Mouse (Mus musculus) small intestine, adult 2 months (tissue): ENCODE results near the gene Cdk5.

Experiments
- CTCF ChIP-seq: fragments of 200-500 bp; IDR thresholded peaks from 2 replicates; pipeline ENCODE4 v1.5.1; 2012; ENCODE audit warnings: low read depth, mild to moderate bottlenecking, control low read depth, inconsistent platforms, low read length, moderate library complexity, mixed read lengths; ENCODE audit not compliant: insufficient replicate concordance, insufficient read length; ENCODE audit errors: extremely low read depth
- POLR2A ChIP-seq: fragments of 200-500 bp; IDR thresholded peaks from 2 replicates; pipeline ENCODE4 v1.6.1; 2012; ENCODE audit warnings: low read depth, mild to moderate bottlenecking, control low read depth, inconsistent platforms, low read length, moderate library complexity

- no peak for TF ChIP-seq POLR2A
- no peak for TF ChIP-seq CTCF
Observed at GRCm38 (mm10) chr5:24427285-24427633, 3.9 kb upstream of the Cdk5 start.
